Mouse (Mus musculus) small intestine, adult 2 months (tissue): ENCODE results near the gene C8a.

ENCODE experiments used
- CTCF ChIP-seq: fragments of 200-500 bp; IDR thresholded peaks from 2 replicates; pipeline ENCODE4 v1.5.1; 2012; ENCODE audit warnings: low read depth, mild to moderate bottlenecking, control low read depth, inconsistent platforms, low read length, moderate library complexity, mixed read lengths; ENCODE audit not compliant: insufficient replicate concordance, insufficient read length; ENCODE audit errors: extremely low read depth
- POLR2A ChIP-seq: fragments of 200-500 bp; IDR thresholded peaks from 2 replicates; pipeline ENCODE4 v1.6.1; 2012; ENCODE audit warnings: low read depth, mild to moderate bottlenecking, control low read depth, inconsistent platforms, low read length, moderate library complexity

DNA sequence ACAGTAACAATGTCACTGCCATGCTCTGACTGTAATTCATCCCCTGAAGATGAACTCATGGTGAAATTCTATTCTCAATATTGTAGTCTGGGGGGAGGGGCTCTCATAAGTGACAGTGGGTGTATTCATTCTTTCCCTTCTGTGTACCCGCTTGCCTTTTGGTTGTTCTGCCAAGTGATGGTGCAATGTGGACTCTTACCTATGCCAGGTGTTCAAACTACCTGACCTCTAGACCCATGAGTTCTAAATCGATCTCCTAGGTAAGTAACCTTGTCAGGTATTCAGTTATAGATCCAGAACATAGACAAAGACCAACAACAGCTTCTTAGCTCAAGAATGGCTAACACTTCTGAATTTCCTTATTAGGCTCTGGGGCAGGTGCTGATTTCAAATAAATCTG is 37.9 kb downstream of the C8a start:
- TF ChIP-seq CTCF, result no peak
- no peak for TF ChIP-seq POLR2A
